Mouse (Mus musculus) effector memory CD4-positive, alpha-beta T cell, adult 7 months (primary cell): ENCODE results near the gene Trim24. TPM values are rescaled to one million over a fixed set of nuclear protein-coding genes. Genes with fewer than 3 reads are reported as not detected.

ENCODE experiments used
- polyA plus RNA-seq: library from polyadenylated mRNA; unstranded; fragments of 100-300 nt; shearing (Covaris generic); gene quantifications from one replicate; pipeline ENCODE4 v1.2.1, GENCODE M21; 2017

Trim24 gene
- 18.2 TPM for polyA plus RNA-seq

DNA sequence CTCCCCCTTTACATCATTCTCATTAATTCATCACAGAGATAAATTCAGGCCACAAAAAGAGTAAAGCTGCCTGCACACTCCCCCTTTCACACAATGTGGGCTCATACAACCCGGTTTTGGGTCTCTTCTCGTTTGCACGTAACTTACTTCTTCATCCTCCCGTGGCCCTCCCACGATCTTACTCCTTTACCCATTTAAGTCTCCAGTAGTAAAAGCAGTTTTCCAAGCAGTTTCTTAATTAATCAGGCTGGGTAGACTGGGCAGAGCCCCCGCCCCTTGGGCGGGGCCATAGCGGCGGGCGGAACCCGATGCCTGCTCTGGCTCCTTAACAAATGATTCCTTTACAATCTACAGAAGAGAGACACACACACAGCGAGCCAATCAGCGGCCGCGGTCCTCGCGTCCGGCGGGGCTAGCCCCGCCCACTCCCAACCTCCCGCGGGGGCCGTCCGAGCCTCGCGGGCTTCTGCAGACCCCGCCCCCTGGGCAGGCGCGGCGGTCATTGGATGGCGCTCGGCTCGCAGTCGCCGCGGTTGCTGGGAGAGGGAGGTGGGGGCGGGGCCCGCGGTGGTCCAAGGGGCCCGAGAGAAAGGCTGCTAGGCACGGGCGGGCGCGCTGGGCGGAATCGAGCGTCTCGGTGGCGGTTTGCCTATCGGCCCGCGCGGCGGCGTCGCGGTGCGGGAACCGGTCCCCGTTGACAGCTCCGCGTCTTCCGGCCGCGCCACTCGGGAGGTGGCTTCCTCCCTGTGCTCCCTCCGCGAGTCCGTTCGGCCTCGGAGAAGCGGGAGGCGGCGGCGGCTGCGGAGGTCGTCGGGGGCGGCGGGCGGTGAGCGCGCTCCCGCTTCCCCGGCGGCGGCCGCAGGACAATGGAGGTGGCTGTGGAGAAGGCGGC, at the start of gene Trim24:
Gene Trim24 (plus strand): TSS at position 567 of the 892 bp plus-strand sequence.

Other genes starting within 250 kb of the Trim24 start
- gene Svopl, start 176.2 kb downstream of the Trim24 start, polyA plus RNA-seq = 0.27 TPM
- gene Tmem213, start 238.4 kb downstream of the Trim24 start, polyA plus RNA-seq = not detected